Mouse (Mus musculus): Measurements from ENCODE around the gene Pop7. TPM values are rescaled to one million over a fixed set of nuclear protein-coding genes. Genes with fewer than 3 reads are reported as not detected.
A peak's percentile ranks its signal among the peaks of the same experiment; 100 is the strongest.

Gene Pop7
- polyA plus RNA-seq, 1 experiment = 70.0 TPM

GRCm38 (mm10) chr5:137521861-137522260 is 19.5 kb upstream of the Pop7 start:
- peaks cover 99% of the 10 kb centered on the region for H3K36me3 ChIP-seq (replicated peaks; ENCODE audit: low read length)
- H3K27me3 ChIP-seq (replicated peaks) = no peaks in the 10 kb centered on the region
- TF ChIP-seq FLI1 (IDR thresholded peaks at IDR 0.05; ENCODE audit: low read length) (no peak), GATA1 (IDR thresholded peaks at IDR 0.05; ENCODE audit: borderline replicate concordance, low read length) (no peak)
- no peak overlapping the region for H3K4me3 ChIP-seq (replicated peaks)
- no peaks in the 10 kb centered on the region for H3K9me3 ChIP-seq
- peaks cover 18% of the 10 kb centered on the region for H3K4me1 ChIP-seq

GRCm38 (mm10) chr5:137519691-137520550 is 17.6 kb upstream of the Pop7 start:
- no peaks in the 10 kb centered on the region for H3K9me3 ChIP-seq
- H3K4me3 ChIP-seq (replicated peaks) = no peak overlapping the region
- H3K36me3 ChIP-seq (replicated peaks; ENCODE audit: low read length) = peaks cover 80% of the 10 kb centered on the region
- H3K4me1 ChIP-seq = peaks cover 32% of the 10 kb centered on the region
- H3K27me3 ChIP-seq (replicated peaks) = no peaks in the 10 kb centered on the region
- TF ChIP-seq FLI1 (IDR thresholded peaks at IDR 0.05; ENCODE audit: low read length) = no peak
- no peak for TF ChIP-seq GATA1 (IDR thresholded peaks at IDR 0.05; ENCODE audit: borderline replicate concordance, low read length)

GRCm38 (mm10) chr5:137518436-137518835 is 16.1 kb upstream of the Pop7 start, which contains the start of gene Gigyf1:
TSS of gene Gigyf1 (plus strand) at chr5:137518548.
- peaks cover 43% of the 10 kb centered on the region for H3K4me1 ChIP-seq
- peaks cover 76% of the 10 kb centered on the region for H3K36me3 ChIP-seq (replicated peaks; ENCODE audit: low read length)
- H3K4me3 ChIP-seq (replicated peaks) = no peak within 1 kb of the TSS
- H3K9me3 ChIP-seq = no peaks in the 10 kb centered on the region
- TF ChIP-seq FLI1 (IDR thresholded peaks at IDR 0.05; ENCODE audit: low read length) (no peak), GATA1 (IDR thresholded peaks at IDR 0.05; ENCODE audit: borderline replicate concordance, low read length) (no peak)
- no peaks in the 10 kb centered on the region for H3K27me3 ChIP-seq (replicated peaks)

- Histone ChIP-seq H3K4me3 (replicated peaks) (no peak overlapping the region), H3K9me3 (no peaks in the 10 kb centered on the region), H3K36me3 (replicated peaks; ENCODE audit: low read length) (peaks cover 40% of the 10 kb centered on the region), H3K4me1 (peaks cover 70% of the 10 kb centered on the region), H3K27me3 (replicated peaks) (no peaks in the 10 kb centered on the region)
- TF ChIP-seq FLI1 (IDR thresholded peaks at IDR 0.05; ENCODE audit: low read length) = no peak
- TF ChIP-seq GATA1 (IDR thresholded peaks at IDR 0.05; ENCODE audit: borderline replicate concordance, low read length) = no peak
These were observed 12.5 kb upstream of the Pop7 start for GRCm38 (mm10) chr5:137514811-137515210.

- peak overlapping the region; percentile 5 for H3K4me3 ChIP-seq (replicated peaks)
- no peaks in the 10 kb centered on the region for H3K27me3 ChIP-seq (replicated peaks)
- H3K36me3 ChIP-seq (replicated peaks; ENCODE audit: low read length) = peaks cover 33% of the 10 kb centered on the region
- no peaks in the 10 kb centered on the region for H3K9me3 ChIP-seq
- TF ChIP-seq GATA1 (IDR thresholded peaks at IDR 0.05; ENCODE audit: borderline replicate concordance, low read length) (no peak), FLI1 (IDR thresholded peaks at IDR 0.05; ENCODE audit: low read length) (no peak)
- H3K4me1 ChIP-seq = peaks cover 77% of the 10 kb centered on the region
These were observed 11.8 kb upstream of the Pop7 start for GRCm38 (mm10) chr5:137513951-137514721.

- Histone ChIP-seq H3K4me1 (peaks cover 74% of the 10 kb centered on the region), H3K36me3 (replicated peaks; ENCODE audit: low read length) (peaks cover 23% of the 10 kb centered on the region)
- TF ChIP-seq FLI1 (IDR thresholded peaks at IDR 0.05; ENCODE audit: low read length) (no peak), GATA1 (IDR thresholded peaks at IDR 0.05; ENCODE audit: borderline replicate concordance, low read length) (no peak)
These were observed 10.8 kb upstream of the Pop7 start for GRCm38 (mm10) chr5:137512847-137513794.

GRCm38 (mm10) chr5:137511706-137512105 is 9.4 kb upstream of the Pop7 start:
- Histone ChIP-seq H3K9me3 (no peaks in the 10 kb centered on the region), H3K4me3 (replicated peaks) (peak overlapping the region; percentile 95), H3K4me1 (peaks cover 62% of the 10 kb centered on the region), H3K36me3 (replicated peaks; ENCODE audit: low read length) (peaks cover 11% of the 10 kb centered on the region), H3K27me3 (replicated peaks) (no peaks in the 10 kb centered on the region)
- TF ChIP-seq GATA1 (IDR thresholded peaks at IDR 0.05; ENCODE audit: borderline replicate concordance, low read length) = no peak
- TF ChIP-seq FLI1 (IDR thresholded peaks at IDR 0.05; ENCODE audit: low read length) = no peak

More at GRCm38 (mm10) chr5:137512847-137513794, 10.8 kb upstream of the Pop7 start:
- H3K4me3 ChIP-seq (replicated peaks) = no peak overlapping the region
- no peaks in the 10 kb centered on the region for H3K27me3 ChIP-seq (replicated peaks)
- no peaks in the 10 kb centered on the region for H3K9me3 ChIP-seq

GRCm38 (mm10) chr5:137510573-137511390 is 8.5 kb upstream of the Pop7 start:
- Histone ChIP-seq H3K9me3 (peaks cover under 1% of the 10 kb centered on the region; the same call in 1 of the 2 replicates), H3K27me3 (replicated peaks) (no peaks in the 10 kb centered on the region), H3K36me3 (replicated peaks; ENCODE audit: low read length) (peaks cover 11% of the 10 kb centered on the region), H3K4me1 (peaks cover 55% of the 10 kb centered on the region), H3K4me3 (replicated peaks) (peak overlapping the region; percentile 95)
- TF ChIP-seq GATA1 (IDR thresholded peaks at IDR 0.05; ENCODE audit: borderline replicate concordance, low read length) (no peak), FLI1 (IDR thresholded peaks at IDR 0.05; ENCODE audit: low read length) (no peak)
